Mouse (Mus musculus): ENCODE measurements around the gene Flt3l.

DNA sequence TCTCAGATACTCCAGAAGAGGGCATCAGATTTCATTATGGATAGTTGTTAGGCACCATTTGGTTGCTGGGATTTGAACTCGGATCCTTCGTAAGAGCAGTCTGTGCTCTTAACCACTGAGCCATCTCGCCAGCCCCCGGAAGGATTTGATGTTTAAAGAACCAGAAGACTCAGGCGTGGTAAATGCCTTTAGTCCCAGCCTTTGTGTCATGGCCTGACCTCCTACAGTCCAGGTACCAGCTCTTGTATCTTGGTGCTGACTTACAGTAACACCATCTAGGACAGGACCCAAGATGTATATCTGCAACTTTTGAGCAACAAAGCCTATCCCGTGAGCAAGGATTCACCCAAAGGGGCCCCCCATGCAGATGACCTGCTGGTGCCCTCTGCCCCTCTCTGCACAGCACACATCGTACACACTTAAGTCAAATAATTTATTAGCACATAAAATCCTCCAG is 11.1 kb downstream of the Flt3l start:
- TF ChIP-seq CTCF (IDR thresholded peaks at IDR 0.05; ENCODE audit: borderline replicate concordance, insufficient read depth, low read length) (no peak), POLR2A (IDR thresholded peaks at IDR 0.05; ENCODE audit: low read depth, low read length) (peak; percentile 14; the same call in 1 of the 2 replicates)
